Mouse (Mus musculus): ENCODE measurements around the gene Mtmr11.
"Not testable (repeated sequence)": the region's sequence is repeated elsewhere in the genome, so short reads cannot be mapped to it uniquely, and the experiment has no call there.

DNA sequence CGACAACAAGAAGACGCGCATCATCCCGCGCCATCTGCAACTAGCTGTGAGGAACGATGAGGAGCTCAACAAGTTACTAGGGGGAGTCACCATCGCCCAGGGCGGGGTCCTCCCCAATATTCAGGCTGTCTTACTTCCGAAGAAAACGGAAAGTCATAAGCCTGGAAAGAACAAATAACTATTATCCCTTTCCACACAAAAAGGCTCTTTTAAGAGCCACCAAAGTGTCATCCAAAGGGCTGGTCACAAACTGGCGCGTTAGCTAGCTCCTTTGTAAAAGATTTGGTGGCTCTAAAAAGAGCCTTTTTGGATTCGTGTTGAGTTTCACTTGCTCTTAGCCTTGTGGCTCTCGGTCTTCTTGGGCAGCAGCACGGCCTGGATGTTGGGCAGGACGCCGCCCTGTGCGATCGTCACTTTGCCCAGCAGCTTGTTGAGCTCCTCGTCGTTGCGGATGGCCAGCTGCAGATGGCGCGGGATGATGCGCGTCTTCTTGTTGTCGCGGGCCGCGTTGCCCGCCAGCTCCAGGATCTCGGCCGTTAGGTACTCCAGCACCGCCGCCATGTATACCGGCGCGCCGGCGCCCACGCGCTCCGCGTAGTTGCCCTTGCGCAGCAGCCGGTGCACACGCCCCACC, 58.4 kb downstream of the Mtmr11 start:
- TF ChIP-seq CEBPB (IDR thresholded peaks at IDR 0.05; ENCODE audit: insufficient read depth, poor library complexity, severe bottlenecking); E2F4 (IDR thresholded peaks at IDR 0.05; ENCODE audit: insufficient read depth); MAX (IDR thresholded peaks at IDR 0.05; ENCODE audit: low read depth); MYOG (IDR thresholded peaks at IDR 0.05; ENCODE audit: control insufficient read depth in 1 of 3, insufficient read depth in 1 of 3, insufficient read length in 2 of 3, low read depth in 2 of 3); TCF12 (IDR thresholded peaks at IDR 0.05; ENCODE audit: insufficient read depth, poor library complexity, severe bottlenecking); SRF (IDR thresholded peaks at IDR 0.05; ENCODE audit: control insufficient read depth, insufficient read length, low read depth): not testable (repeated sequence)
- peak; percentile 83 for TF ChIP-seq POLR2A (IDR thresholded peaks at IDR 0.05; ENCODE audit: insufficient read length, low read depth)

Measured in myocyte (in vitro differentiated cells).